Mouse (Mus musculus) heart, adult 2 months (tissue): ENCODE data around the gene Vstm4. TPM values are rescaled to one million over a fixed set of nuclear protein-coding genes. Genes with fewer than 3 reads are reported as not detected.

Experiments used
- DNase-seq, 2 experiments: peaks; one replicate each; pipeline ENCODE4 v3.0.0; 2021
- H3K27ac ChIP-seq: fragments of 200-600 bp; 2 replicates; pipeline ENCODE4 v1.8.1; 2022
- H3K27me3 ChIP-seq: fragments of 200-500 bp; 2 replicates; pipeline ENCODE4 v1.6.1; 2012; ENCODE audit warnings: mild to moderate bottlenecking, low read length, inconsistent platforms, mixed read lengths; ENCODE audit not compliant: control insufficient read depth, insufficient read depth
- H3K36me3 ChIP-seq: fragments of 200-500 bp; 2 replicates; pipeline ENCODE4 v1.6.1; 2012; ENCODE audit warnings: low read length, inconsistent platforms; ENCODE audit not compliant: control insufficient read depth, insufficient read depth
- H3K4me1 ChIP-seq: fragments of 200-500 bp; 2 replicates; pipeline ENCODE4 v1.6.1; 2011; ENCODE audit warnings: low read length; ENCODE audit not compliant: control insufficient read depth, insufficient read depth
- H3K4me3 ChIP-seq: fragments of 200-600 bp; 2 replicates; pipeline ENCODE4 v1.8.1; 2022
- H3K79me2 ChIP-seq: fragments of 200-500 bp; replicated peaks from 2 replicates; pipeline ENCODE4 v1.6.1; 2012; ENCODE audit warnings: mild to moderate bottlenecking, inconsistent platforms, low read length, moderate library complexity, mixed read lengths; ENCODE audit not compliant: control insufficient read depth, insufficient read depth
- H3K9ac ChIP-seq: fragments of 200-500 bp; 2 replicates; pipeline ENCODE4 v1.6.1; 2012; ENCODE audit warnings: low read depth, mild to moderate bottlenecking, control low read depth, inconsistent platforms, low read length, mixed read lengths
- CTCF ChIP-seq: fragments of 200-600 bp; IDR thresholded peaks from 2 replicates; pipeline ENCODE4 v1.8.1; 2022; ENCODE audit warnings: antibody characterized with exemption, mild to moderate bottlenecking, moderate library complexity
- EP300 ChIP-seq: fragments of 200-500 bp; IDR thresholded peaks from 2 replicates; pipeline ENCODE4 v1.6.1; 2011; ENCODE audit warnings: low read depth, low read length, control low read depth; ENCODE audit not compliant: insufficient read depth
- POLR2A ChIP-seq: fragments of 200-500 bp; IDR thresholded peaks from 2 replicates; pipeline ENCODE4 v1.6.1; 2011; ENCODE audit warnings: mild to moderate bottlenecking, low read depth, low read length, control low read depth; ENCODE audit not compliant: insufficient read depth
- WGBS: fragments of 180-500 bp; shearing (Covaris S2); methylation state at CpG from one replicate; pipeline ENCODE4 v1.1.7; 2018; 5-methylcytosine and 5-hydroxymethylcytosine counted together
- intact Hi-C: fragments of 180-260 bp; cut with DNase I; formaldehyde crosslinking; loops from one replicate; pipeline ENCODE4 v1.15.1; 2025
- polyA plus RNA-seq: library from polyadenylated mRNA; depleted of rRNA; stranded (reverse); fragments of >200 nt; gene quantifications from 2 replicates; pipeline ENCODE4 v1.2.3, GENCODE M21; 2012
- total RNA-seq, 2 experiments: library from RNA; stranded (reverse); gene quantifications; 2 replicates each; pipeline ENCODE4 v1.2.3; 2021

Gene Vstm4
- total and polyA plus RNA-seq, 3 experiments = 6.6 to 11.7 (median 9.2) TPM

- 27% methylated on average over 6 of the region's 6 CpGs for WGBS
- peak; percentile 46 to 73 for DNase-seq
- H3K27me3 ChIP-seq = no peaks in the 10 kb centered on the region
Observed at GRCm38 (mm10) chr14:32888876-32889674, 32.5 kb downstream of the Vstm4 start.

GRCm38 (mm10) chr14:32894341-32894853, 37.8 kb downstream of the Vstm4 start:
- TF ChIP-seq POLR2A (no peak), EP300 (peak; percentile 61; the same call in 1 of the 2 replicates), CTCF (no peak)
- WGBS = 49% methylated on average over 4 of the region's 4 CpGs
- intact Hi-C loops = loop anchor here (5.0 kb wide), 2 partner anchors 37 to 63 kb away; partner anchors contain the start of gene Vstm4

More at GRCm38 (mm10) chr14:32888876-32889674, 32.5 kb downstream of the Vstm4 start:
- Histone ChIP-seq H3K27ac (peak overlapping the region; percentile 66), H3K36me3 (no peaks in the 10 kb centered on the region; the same call in 1 of the 2 replicates), H3K79me2 (no peaks in the 10 kb centered on the region), H3K4me3 (no peak overlapping the region), H3K9ac (no peak overlapping the region), H3K4me1 (peaks cover 10% of the 10 kb centered on the region)
- TF ChIP-seq EP300 (0 out of 2 replicates have a peak, but pooled peaks have one; percentile 76), POLR2A (no peak), CTCF (no peak)
- intact Hi-C loops = no loop called here

GRCm38 (mm10) chr14:32894878-32895277, 38.3 kb downstream of the Vstm4 start:
- Histone ChIP-seq H3K79me2 (no peaks in the 10 kb centered on the region), H3K27me3 (no peaks in the 10 kb centered on the region), H3K9ac (no peak overlapping the region), H3K36me3 (no peaks in the 10 kb centered on the region; the same call in 1 of the 2 replicates), H3K4me1 (peaks cover 18% of the 10 kb centered on the region), H3K4me3 (no peak overlapping the region), H3K27ac (peak overlapping the region; percentile 61)
- TF ChIP-seq CTCF (no peak), EP300 (no peak), POLR2A (no peak)
- no peak for DNase-seq
- intact Hi-C loops = loop anchor here (5.0 kb wide), 2 partner anchors 38 to 62 kb away; partner anchors contain the start of gene Vstm4
- WGBS = 80% methylated on average over 4 of the region's 4 CpGs

More at GRCm38 (mm10) chr14:32894341-32894853, 37.8 kb downstream of the Vstm4 start:
- H3K27me3 ChIP-seq = no peaks in the 10 kb centered on the region
- H3K4me3 ChIP-seq = no peak overlapping the region
- peak overlapping the region; percentile 61 for H3K27ac ChIP-seq
- no peaks in the 10 kb centered on the region for H3K79me2 ChIP-seq
- no peak overlapping the region for H3K9ac ChIP-seq
- peaks cover 18% of the 10 kb centered on the region for H3K4me1 ChIP-seq
- DNase-seq = peak; percentile 75 to 84
- no peaks in the 10 kb centered on the region; the same call in 1 of the 2 replicates for H3K36me3 ChIP-seq

- no peaks in the 10 kb centered on the region for H3K36me3 ChIP-seq
- H3K27ac ChIP-seq = peak overlapping the region; percentile 36
- no peaks in the 10 kb centered on the region for H3K79me2 ChIP-seq
- TF ChIP-seq CTCF (no peak), POLR2A (no peak), EP300 (0 out of 2 replicates have a peak, but pooled peaks have one; percentile 30)
- H3K4me1 ChIP-seq = peaks cover 18% of the 10 kb centered on the region
- H3K9ac ChIP-seq = no peak overlapping the region
- H3K27me3 ChIP-seq = no peaks in the 10 kb centered on the region
- WGBS = 49% methylated on average over 2 of the region's 2 CpGs
- no peak overlapping the region for H3K4me3 ChIP-seq
- DNase-seq = peak; percentile 79 to 84
- intact Hi-C loops = no loop called here
Observed at GRCm38 (mm10) chr14:32896896-32897295, 40.3 kb downstream of the Vstm4 start.

GRCm38 (mm10) chr14:32903203-32903602, 46.6 kb downstream of the Vstm4 start:
- WGBS = 49% methylated on average over 3 of the region's 3 CpGs
- intact Hi-C loops = no loop called here
- Histone ChIP-seq H3K27me3 (no peaks in the 10 kb centered on the region), H3K9ac (no peak overlapping the region), H3K36me3 (no peaks in the 10 kb centered on the region), H3K27ac (no peak overlapping the region), H3K79me2 (no peaks in the 10 kb centered on the region), H3K4me3 (no peak overlapping the region), H3K4me1 (peaks cover 4% of the 10 kb centered on the region; the same call in 1 of the 2 replicates)
- no peak for DNase-seq
- no peak for TF ChIP-seq CTCF

- H3K4me1 ChIP-seq = no peaks in the 10 kb centered on the region
- no peak for DNase-seq
- no peak overlapping the region for H3K9ac ChIP-seq
- H3K27ac ChIP-seq = no peak overlapping the region
- H3K79me2 ChIP-seq = no peaks in the 10 kb centered on the region
- no peaks in the 10 kb centered on the region for H3K36me3 ChIP-seq
- H3K4me3 ChIP-seq = no peak overlapping the region
- H3K27me3 ChIP-seq = no peaks in the 10 kb centered on the region
- intact Hi-C loops = no loop called here
- TF ChIP-seq CTCF (no peak), EP300 (no peak), POLR2A (no peak)
- 90% methylated on average over 3 of the region's 3 CpGs for WGBS
Observed at GRCm38 (mm10) chr14:32906545-32906944, 50.0 kb downstream of the Vstm4 start.
